Mouse (Mus musculus) fat pad, adult 2 months (tissue): ENCODE results near the gene Bmpr1a.
A peak's percentile ranks its signal among the peaks of the same experiment; 100 is the strongest.

Experiments
- DNase-seq: peaks from one replicate; pipeline ENCODE4 v3.0.0-alpha.2; 2011; ENCODE audit warnings: low read depth, low spot score; ENCODE audit errors: extremely low read depth

The Bmpr1a gene

DNA sequence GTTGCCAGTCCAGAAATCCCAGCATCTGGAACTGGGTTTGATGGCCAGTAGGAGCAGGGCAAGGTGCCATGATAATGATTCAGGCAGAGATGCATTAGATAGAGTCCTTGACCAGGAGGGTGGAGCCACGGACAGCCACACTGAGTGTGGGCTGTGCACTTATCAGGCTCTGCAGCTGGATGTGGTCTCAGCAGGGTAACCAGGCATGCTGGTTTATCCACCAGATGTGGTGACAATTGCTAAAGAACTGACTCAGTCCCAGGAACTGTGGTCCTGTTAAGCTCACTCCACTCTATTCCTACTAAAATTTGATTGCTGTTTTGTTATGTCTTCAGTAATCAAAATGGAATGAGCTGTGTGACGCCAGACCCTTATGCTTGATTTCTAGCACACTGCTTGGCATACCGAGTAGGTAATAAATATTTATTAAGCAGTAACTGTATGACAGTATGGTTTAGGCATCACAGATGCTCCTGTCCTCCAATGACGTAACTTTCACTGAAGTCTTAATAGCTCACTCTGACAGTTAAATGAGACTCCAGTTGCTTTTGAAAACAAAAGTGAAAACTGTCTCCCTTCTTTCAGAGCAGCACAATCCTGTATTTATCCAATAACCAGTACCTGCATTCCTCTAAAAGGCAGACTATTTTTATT, 5.2 kb upstream of the Bmpr1a start:
- no peak for DNase-seq

DNA sequence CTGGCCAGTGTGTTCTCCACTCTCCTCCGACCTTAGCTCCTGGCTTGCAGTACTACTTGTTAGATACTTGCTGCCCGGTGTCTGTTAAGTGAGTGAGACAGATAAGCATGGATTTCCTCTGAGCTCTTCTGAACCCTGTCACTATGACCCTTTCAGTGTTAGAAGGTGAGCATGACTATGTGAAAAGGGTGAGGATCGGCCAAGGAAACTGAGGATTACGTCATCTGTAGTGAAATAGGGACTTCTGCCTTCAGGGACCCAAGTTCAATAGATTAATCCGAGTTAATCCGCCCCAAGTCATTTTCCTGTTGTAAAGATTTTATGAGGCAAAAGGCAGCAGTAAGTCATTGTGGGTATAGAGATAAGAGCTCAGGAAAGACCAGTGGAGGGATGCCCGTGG, 2.2 kb upstream of the Bmpr1a start:
- peak; percentile 66 for DNase-seq

DNA sequence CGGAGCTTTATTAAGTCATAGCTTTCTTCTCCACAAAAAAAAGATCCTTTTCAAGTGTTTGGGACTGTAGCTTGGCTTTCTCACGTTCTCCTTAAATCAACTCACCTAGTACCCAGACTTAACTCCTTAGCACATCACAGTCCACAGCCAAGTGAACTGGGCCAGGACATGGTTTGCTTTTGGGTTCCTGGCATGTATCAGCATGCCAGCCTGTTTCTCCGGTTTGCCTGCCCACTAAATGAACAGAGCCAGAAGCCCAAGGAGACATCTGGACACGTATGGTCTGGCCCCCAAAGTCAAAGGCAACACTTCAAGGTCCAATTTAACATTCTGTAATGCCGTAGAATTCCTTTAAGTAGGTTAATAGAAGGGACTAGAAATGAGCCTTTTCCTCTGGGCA, 1.2 kb upstream of the Bmpr1a start:
- DNase-seq, result peak; percentile 91

DNA sequence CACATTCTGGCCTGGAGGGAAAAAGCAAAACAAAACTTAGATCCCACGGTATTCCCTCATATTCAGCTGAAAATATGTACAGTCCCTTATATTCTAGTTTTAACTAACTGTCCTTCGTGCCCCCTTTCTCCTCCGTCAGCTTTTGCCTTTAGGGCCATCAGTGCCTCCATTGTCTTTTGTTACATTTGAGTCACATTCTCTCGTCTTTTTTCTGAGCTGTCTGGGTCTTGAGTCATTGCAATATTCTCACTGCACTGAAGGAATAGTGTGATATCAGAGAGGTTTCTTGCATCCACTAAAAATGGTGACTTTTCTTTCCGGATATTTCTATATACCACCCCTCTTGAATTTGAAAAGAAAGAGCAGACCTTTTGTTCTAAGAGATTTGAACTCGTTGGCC, 618 bp upstream of the Bmpr1a start:
- no peak for DNase-seq

DNA sequence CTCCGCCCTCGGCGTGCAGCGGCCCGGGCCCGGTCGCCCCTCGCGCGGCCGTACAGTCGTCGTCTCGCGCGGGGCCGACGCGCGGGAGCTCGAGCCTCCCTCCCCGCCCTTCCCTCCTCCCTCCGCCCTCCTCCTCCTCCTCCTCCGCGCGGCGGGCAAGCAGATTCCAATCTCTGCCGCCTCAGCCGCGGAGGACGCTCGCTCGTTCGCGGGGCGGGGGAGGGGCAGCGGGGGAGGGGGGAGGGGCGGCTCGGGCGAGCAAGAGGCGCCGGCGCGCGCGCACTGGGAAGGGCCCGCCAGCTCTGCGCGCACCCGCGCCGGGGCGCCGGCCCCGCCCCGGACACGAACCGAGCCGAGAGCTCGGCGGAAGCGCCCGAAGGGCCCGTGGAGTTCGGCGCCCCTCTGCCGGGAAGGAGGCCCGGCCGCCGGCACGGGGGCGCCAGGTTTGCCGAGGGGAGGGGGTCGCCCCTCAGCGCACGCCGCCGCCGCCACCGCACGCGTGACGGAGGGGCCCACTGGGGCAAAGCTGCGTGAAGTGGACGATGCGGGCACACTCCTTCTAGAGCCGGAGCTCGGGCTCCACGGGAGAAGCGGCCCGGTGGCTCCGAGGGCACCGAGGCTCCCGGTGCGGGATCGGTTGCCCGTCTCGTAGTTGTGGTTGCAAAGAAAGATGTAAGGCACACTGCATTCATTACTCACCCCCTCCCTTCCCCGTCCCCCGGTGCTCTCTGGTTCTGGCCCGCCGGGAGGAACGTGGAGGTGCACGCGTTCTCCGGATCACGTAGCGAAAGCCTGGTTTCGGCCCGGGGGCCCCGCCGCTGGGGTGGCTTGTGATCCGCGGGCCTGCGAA, 441 bp downstream of the Bmpr1a start:
- DNase-seq, result no peak

DNA sequence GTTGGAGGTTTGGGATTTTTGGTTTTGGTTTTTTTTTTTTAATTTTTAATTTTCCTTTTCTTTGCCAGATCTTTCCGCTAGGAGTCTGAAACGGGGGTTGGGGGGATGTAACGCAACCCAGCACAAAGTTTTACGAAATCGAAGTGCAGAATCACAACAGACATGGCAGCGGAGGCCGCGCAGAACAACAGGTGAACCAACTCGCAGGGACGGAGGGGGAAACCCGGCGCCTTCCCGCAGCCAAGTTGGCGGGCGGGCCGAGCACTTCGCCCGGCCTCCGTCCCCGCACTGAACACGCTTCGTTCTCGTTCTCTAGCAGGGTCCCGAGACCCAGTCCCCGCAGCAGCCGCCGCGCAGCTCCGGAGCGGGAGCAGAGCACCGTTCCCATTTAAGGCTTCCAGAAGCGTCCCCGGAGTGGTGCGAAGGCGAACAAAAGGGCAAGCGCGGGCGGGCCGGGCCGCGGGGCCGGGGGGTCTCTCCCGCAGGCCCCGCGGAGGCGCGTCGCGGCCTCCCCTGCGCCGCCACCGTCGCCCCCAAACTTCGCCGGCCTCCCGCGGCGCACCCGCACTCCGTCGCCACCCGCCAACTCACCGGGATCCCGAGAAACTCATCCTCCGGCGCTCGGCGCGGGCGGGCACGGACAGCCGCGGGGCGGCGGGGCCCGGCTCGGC, 1.2 kb downstream of the Bmpr1a start:
- DNase-seq, result no peak

DNA sequence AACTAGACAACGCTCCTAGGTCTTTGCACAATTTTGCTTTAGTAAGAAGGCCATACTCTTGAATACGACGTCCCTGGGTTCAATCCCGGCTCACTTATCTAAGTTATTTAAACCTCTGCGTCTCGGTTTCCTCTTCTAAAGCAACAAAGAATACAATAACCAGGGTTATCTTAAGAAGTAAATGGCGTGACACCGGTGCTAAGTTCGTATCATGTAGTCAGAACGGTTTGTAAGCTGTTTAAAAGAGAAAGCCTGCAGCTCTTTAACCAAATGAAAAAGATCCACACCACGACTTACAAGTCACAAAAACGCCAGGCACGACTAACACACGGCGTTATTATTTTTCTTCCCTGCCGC, 1.7 kb downstream of the Bmpr1a start:
- DNase-seq, result no peak

DNA sequence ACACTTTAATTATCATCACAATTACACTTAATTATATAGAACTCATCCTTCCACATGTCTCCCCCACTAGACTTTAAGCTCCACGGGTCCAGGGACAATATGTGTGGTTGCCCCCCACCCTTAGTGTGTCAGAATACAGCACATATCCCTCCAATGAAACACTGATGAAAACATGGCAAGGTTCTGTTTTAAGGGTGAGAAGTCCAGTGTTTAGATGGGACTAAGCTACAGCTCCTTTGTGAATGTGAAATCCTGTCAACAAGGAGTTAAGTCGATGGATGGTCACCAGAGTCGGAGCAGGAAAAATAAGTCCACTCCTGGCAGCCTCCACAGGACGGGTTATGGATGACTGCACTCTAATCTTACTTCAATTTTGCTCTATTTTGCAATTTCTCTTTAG, 2.8 kb downstream of the Bmpr1a start:
- no peak for DNase-seq

DNA sequence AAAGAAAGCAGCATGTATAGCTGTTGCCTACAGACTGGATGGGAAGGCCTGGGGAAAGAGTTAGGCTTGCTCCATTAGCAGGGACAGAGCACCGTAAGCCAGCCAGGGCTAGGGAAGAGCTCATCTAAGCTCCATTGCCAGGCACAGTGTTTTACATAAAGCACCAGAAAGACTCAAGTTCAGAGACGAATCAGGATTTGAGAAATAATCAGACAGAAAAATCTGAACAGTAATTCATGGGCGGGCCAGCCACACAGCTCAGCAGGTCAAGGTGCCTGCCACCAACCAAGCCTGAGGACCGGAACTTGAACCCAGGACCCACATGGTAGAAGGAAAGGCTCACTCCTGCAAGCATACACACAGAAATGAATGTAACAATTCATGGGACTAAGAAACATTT, 3.5 kb downstream of the Bmpr1a start:
- DNase-seq, result no peak

DNA sequence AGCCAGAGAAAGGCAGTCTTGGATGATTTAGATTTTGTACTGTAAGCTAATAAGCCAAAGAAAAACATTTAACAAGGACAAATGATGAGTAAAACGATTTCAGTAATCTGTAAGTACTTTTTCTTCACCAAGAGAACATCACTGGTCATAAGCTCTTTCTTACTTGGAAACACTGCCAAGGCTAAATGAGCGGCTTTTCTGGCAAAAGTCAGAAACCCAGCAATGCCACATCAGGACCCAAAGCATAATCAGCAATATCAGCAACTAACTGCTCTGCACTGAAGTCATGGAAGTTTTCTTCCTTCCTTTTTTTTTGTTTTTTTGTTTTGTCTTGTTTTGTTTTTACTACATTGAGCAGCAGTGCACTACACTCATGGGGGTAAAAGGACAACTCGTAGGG, 5.8 kb downstream of the Bmpr1a start:
- no peak for DNase-seq

DNA sequence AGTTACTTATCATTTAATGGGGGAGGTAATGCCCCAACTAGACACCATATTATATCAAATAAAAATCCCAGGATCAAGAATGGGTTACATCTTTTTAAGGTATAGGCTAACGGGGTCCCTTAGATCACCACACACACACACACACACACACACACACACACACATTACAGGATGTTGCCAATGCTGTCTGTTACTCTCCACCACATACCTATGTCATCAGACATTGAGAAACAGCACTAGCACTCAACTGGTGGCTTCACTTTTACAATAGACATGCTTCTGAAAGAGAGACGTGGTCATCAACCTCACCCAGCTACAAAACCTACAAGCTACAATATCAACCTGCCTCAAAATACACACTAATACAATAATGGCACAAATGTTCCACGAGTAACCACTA, 9.5 kb downstream of the Bmpr1a start:
- DNase-seq, result no peak

DNA sequence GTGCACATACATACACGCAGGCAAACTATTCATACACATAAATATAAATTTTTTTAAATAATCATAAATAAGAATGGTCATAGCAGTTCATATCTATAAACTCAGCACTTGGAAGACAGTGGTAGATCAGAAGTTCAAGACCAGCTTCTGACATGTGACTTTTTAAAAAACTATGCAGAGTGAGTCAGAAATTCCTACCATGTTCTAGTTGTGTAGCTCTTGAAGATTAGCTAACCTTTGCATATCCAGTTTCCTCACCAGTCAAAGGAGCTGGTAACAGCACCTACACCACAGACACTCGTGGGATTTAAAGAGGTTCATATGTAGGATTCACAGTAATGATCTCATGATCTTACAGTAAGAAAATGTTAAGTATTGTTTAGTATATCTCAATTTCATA, 10.5 kb downstream of the Bmpr1a start:
- no peak for DNase-seq

DNA sequence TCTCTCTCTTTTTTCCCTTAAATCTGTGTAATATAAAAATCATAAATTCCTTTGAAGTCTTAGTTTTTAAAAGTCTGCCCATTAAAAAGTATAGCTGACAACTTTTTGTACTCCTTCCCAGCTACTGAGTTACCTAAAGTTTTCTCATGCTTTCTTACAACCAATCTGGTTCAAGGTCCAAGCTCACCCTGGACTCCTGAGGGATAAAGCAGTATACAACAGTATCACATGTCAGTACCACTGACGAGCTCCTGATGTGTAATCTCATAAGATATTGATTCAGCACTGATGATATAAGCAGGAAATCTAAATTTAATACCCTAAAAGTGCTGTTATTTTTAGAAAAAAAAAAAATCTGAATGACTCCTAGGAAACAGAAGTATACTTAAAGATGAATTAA, 12.2 kb downstream of the Bmpr1a start:
- no peak for DNase-seq

DNA sequence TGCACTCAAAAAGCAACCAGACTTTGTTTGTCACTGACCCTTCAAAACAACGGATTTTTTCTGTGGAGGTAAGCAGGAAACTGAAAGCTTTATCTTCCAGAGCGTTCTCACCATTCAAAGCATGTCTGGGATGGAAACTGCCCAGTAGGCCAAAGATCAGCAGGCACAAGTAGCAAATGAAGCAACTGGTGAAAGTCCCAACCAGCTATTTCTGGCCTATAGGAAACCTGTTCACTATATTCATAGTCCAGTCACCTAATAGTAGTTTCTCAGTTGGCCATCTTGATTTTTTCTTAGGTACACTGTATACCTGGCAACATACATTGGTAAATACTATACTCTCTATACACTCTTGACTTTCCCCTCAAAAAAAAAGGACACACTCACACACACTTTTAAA, 13.2 kb downstream of the Bmpr1a start:
- no peak for DNase-seq

DNA sequence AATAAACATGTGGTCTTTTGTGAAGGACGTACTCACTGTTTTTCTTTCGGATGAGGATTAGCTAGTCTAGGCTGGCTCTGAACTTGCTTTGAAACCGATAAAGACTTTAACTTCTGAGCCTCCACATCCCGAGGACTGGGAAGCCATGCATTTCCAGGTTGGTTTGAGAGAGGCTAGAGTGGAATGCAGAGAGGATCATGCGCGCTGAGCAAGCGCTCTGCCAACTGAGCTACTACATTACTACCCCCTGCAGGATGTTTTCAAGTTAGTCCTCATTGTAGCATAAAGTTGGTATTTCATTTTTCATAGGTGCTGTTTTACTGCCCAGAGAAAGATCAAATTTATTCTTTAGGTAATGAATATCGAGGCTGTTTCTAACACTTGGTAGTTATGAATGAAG, 17.0 kb downstream of the Bmpr1a start:
- DNase-seq, result no peak

DNA sequence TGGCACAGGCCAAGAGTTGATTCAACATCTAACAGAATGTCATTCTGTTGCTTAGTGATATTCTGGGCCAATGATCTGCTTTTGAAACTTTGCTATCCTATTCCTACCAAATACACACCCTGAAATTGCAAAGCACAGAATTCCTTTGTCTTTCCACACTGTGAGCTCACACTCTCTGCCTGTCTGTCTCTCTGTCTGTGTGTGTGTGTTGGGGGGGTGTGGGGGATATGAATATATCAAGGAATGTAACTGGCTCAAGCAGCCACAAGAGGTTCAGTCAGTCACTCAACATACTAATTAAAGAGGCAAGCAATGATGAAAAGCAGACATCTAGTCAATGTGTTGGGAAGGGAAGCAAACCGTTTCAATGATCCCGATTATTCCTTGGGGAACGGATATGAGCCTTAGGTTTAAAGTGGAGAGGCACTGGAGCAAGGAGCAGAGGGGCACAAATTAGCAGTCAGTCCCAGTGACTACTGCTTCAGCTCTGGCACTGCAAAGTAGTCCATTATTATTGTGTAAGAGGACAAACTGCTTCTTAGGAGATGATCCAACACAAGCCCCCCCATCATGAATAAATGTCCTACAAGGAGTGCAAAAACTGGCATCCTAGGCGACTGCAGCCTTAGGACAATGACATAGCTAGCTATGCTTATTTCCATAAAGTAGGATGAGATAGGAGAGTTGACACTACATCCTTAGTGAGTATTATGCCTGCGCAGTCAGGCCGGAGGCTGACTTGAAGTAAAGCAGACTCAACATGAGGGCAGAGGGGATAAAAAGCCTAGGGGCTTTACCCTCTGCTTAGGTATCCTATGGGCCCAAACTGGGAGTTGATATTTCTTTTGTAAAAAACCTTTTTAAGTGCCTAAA, 19.4 kb downstream of the Bmpr1a start:
- no peak for DNase-seq

DNA sequence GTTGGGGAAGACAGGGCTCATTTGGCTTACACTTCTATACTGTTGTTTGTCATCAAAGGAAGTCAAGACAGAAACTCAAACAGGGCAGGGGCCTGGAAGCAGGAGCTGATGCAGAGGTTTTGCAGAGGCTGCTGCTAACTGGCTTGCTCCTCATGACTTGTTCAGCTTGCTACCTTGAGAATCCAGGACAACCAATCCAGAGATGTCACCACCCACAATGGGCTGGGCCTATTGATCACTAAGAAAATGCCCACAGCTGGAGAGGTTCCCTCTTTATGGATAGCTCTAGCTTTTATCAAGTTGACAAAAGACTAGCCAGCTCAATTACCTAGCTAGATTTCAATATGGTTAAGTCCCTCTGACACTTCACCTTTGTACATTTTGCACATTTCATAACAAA, 31.6 kb downstream of the Bmpr1a start:
- no peak for DNase-seq

DNA sequence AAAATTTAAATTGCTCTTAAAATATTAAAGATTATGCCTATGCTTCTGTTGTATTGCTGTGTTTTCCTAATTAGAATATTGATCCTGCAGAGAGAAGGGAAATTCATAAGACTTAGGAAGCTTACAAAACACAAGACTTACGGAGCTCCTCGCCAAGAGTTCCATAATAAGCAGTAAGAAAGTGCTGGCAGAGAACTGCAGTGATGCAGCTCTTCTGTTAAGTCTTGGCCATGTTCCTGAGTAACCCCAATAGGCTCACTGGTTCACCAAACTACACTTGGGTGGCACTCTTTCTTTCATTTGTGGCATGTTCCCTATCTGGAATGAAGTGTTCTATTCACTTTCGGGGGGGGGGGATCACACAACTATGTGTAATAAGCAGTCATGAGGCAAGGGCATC, 36.9 kb downstream of the Bmpr1a start:
- no peak for DNase-seq

DNA sequence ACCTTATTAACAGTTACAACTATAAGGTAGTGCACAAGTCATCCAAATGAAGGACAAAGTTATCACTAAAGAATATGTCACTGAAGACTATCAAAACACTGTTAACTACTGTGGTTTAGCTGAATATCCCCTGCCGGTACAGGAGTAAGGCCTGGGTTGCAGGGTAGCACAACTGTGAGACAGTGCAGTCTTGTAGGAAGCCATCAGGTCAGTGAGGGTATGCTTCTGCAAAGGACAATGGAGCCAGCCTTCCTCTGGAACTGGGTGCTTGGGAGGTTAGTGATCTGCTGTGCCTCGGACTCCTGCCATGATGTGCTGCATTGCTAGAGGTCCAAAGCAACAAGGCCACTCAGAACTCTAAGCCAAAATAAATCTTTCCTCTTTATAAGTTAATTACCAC, 43.8 kb downstream of the Bmpr1a start:
- no peak for DNase-seq

DNA sequence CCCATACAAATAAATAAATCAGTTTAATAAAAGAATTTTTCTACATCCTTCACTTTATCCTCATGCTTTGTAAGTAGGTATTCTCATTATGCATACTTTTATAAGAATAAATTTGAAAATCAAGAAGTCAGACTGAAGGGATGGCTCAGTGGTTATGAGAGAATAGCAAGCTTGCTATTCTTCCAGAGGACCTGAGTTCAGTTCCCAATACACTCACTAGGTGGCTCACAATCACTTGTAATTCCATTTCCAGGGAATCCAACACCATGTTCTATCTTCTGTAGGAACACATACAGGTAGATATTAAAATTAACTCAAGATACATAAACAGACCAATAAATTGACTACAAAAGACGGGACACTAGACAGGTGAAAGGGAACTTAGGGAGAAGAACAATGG, 44.3 kb downstream of the Bmpr1a start:
- DNase-seq, result no peak

DNA sequence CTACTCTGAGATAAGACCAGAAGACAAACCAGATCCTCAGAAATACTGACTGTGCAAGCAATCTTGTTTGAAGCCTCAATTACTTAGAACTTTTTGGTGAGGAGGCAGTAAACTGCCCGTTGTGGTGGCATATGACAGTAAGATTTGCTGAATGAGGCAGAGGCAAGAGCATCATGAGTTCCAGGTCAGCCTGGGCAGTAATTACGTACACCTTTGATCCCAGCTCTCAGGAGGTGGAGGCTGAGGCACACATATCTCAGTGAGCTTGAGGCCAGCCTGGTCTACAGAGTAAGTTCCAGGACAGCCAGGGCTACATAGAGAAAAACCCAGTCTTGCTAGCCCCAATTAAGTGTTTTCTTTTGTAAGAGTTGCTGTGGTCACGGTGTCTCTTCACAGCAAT, 48.9 kb downstream of the Bmpr1a start:
- DNase-seq, result no peak
